Mouse (Mus musculus) frontal cortex, postnatal 25 days (tissue): ENCODE data around the gene Ift122.

Source experiments
- DNase-seq, 2 experiments: peaks; one replicate each; pipeline ENCODE4 v3.0.0; 2022; ENCODE audit warnings: low spot score in 2 of 2

Ift122 gene

DNA sequence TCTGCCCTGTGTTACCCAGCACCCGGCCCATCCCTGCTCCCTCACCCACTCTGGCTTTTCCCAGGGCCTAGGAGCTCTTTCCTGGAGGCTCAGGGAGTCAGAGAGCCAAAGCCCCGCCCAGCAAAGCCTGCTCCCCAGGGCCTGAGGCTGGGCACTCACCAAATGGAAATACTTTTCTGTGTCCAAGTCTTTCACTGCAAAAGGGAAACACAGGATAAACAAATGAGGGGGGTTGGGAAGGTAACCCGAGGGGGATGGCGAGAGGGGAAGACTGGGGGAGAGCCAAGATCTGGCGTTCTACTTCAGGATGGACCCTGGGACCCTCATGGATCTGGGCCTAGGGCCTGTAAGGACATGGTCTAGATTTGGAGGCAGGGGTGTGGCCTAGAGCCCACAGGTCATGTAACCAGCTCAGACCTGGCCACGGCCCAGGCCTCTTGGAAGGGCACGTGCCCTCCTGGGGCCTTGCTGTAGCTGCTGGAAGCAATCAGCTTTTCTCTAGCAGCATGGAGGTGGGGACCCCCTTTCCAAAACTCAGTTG is 106.0 kb downstream of the Ift122 start:
- no peak for DNase-seq

DNA sequence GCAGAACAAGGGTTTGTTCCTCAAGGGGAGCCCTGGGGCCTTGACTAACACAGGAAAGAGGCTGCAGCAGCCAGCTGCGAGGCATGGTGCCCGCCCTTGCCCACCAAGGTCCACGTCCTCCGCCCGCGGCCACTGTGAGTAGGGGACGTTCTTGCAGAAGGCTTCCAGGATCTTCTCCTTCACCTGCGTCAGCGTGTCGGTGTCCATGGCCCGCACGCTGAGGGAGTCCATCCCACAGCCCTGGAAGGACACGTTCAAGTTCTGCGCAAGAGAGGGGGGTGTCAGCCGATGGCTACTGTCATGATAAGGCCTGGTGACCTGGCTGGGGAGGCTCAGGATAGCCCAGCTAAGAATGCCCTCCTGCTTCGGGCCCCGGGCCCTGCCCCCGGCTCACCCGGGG is 107.1 kb downstream of the Ift122 start:
- no peak for DNase-seq

DNA sequence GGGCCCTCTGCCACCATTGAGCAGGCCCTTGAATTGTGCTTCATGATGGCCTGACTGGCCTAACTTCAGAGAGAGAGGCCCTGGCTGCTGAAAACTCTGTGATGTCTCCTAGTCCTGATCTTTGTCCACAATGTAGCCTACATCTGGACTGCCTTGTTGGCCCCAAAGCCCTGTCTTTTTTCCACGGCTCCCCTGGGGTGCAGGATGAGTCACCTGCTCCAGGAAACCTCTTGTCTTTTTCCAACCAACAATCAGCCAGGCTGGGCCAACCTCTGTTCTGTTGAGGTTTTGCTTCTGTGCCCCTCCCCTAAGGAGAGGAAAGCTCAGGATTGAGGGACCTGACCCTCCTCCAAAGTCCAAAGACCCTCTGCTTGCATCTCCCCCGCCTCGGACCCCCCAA is 108.5 kb downstream of the Ift122 start:
- no peak for DNase-seq

DNA sequence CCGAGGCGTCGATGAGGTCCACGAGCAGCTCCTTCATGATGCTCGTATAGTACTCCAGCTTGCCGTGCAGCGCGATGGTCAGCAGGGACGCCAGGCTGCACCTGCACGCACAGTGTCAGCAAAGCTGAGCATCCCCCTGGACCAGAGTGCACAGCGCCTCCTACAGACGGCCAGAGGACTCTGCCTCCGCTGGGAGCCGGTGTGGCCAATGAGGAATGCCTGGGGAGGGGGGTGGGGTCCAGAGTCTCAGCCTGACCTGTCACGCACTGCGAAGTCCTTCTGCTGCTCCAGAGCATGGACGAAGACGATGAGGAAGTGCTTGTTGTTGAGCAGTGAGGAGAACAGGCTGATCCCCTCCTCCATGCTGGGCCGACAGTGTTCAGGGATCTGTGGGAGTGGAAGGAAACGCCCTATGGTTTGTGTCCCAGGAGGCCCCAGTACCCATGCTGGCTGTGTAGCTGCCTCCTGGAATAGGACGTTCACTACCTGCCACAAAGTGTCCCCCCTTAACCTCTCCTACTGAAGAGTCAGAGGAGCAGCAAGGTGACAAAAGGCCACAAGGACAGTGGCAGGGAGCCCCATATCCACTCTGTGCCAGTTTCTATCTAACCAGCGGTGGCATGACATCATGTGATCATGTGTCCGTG is 109.3 kb downstream of the Ift122 start:
- DNase-seq, result no peak

DNA sequence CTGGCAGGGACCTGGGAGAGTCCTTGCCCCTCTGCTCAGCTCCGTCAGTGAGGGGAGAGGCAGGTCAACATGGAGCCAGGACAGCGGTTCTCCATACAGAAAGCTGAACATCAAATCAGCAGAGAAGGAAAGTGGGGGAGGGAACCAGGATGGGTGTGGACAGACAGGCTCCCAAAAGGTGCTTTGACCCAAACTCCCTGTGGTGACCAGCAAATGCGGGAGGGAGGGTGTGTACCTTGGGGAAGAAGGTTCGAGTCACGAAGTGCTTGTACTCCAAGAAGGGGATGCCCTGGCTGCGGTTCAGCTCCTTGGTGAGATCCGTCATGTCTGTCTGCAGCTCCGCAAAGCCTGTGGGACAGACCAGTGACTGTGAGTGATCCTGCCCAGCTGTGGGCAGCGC is 110.4 kb downstream of the Ift122 start:
- no peak for DNase-seq

DNA sequence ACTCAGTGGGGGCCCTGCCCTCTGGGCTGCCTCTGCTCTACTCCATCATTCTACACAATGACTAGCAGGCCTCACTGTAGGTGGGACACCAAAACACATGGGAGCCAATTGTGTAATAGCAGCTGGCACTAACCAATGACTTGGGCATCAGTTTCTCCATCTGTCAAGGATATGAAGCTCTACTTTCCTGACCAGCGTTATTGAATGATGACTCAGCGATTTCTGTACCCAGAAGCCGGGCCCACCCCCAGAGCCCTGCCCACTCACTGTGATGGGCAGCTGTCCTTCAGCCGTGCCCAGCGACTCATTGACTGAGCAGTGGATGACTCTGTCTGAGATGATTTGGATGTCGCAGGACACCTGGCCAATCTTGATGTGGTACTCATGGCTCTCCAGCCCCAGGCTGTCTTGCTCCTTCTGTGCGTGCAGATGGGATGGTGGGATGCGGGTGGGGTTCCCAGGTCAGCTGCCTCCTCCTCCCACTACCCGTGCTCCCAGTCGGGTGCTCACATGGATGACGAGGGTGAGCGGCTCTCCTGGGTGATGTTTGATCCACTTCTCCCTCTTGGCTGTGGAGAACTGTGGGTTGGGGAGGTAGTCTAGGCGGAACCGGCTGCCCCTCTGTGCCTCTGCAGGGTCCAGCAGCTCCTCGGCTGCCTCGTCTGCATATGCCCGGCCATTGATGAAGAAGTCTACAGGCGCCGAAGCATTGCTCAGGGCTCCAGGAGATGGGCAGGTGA is 113.1 kb downstream of the Ift122 start:
- no peak for DNase-seq

DNA sequence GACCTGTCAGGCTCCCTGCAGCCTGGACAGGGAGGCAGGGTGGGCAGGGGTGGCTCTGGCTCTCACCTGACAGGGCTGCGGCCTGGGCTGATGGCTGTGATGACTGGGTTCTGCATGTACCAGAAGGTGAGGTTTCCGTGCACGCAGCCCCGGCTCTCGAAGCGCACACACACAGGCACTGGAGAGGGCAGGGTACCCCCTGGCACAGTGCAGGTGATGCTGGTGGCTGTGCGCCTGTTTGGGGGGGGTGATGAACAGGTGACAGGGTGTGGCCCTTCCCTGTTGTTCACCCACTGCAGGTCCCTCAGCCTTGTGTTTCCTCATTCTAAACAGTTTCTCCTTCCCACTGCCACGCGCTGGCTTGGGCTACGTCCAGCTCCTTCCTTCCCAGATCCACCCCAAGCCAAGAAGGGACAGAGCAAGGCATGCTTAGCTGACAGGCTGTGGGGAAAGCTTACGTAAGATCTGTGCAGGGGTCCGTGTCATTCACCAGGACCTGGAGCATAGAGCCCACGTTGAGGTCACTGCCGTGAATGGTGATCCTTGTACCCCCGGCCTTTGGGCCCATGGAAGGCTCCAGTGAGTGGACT is 114.1 kb downstream of the Ift122 start:
- DNase-seq, result no peak

DNA sequence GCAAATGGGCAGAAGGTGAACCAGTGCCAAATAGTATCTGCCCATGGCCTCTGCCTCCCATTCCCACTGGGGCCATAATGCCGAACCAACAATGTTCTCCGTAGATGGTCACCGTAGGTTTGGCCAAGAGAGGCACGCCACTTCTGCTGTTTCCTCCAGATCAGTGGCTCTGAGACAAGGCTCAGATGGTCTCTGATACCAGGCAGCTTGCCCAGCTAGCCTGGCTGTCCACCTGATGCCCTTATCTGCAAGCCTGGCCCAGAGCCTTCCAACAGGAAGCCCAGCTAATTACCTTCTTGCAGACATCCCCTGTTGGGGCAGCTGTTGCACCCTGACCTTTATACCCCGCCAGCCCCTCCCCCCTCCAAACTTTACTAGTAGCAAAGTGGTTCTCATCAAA is 114.8 kb downstream of the Ift122 start:
- no peak for DNase-seq

- no peak for DNase-seq
Observed at GRCm38 (mm10) chr6:115968700-115969099, 115.4 kb downstream of the Ift122 start.

GRCm38 (mm10) chr6:115969103-115969502 is 115.8 kb downstream of the Ift122 start:
- no peak for DNase-seq

DNA sequence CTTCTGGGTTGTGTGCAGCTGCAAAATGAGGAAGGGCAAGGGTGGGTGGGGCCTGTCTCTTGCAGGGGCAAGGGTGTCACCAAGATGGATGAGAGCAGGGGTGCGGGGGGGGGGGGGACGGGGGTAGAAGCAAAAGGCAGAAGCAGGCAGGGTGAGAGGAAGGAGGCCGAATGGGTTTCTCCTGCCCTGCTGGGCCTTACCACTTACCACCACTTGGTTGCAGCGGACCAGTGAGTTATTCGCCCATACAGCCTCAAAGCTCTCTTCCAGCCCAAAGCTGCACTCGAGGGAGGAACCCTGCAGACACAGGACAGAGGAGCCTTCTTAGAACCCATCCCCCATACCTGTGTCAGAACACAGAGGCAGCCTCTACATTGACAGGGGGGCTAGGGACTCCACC is 116.7 kb downstream of the Ift122 start:
- DNase-seq, result no peak

DNA sequence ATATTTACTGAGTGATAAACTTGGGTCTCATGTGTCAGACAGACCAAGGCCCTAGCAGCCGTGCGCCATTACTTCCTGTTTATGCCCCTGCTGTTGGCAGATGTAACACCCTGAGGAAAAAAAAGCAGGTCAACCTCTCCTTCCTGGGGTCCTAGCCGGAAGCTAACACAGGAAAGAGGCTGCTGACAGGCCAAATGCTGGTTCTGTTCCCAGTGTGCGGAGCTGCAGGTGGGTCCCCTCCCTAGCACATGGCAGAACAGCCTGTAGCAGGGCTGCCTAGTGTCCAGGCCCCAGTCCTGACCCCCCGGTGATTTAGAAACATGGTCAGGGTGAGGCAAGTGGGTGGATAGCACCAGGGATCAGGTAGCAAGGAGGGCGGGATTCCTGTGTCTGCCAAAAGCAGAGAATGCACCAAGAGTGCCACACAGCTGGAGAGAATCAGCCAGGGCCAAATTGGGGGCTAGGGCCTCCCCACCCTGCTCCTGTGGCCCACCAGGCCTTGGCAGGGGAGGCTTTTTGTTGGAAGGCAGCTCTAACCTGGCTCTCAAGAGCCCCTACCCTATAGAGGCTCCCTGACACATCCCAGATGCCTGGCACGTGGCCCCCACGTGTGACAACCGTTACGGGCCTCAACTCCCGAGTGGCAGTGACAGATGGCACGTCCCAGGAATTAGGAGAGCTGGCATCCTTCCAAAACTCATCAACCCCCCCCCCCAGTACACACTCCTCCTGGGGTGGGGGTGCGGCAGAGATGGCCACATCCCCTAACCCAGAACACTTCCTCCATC is 118.2 kb downstream of the Ift122 start:
- no peak for DNase-seq

DNA sequence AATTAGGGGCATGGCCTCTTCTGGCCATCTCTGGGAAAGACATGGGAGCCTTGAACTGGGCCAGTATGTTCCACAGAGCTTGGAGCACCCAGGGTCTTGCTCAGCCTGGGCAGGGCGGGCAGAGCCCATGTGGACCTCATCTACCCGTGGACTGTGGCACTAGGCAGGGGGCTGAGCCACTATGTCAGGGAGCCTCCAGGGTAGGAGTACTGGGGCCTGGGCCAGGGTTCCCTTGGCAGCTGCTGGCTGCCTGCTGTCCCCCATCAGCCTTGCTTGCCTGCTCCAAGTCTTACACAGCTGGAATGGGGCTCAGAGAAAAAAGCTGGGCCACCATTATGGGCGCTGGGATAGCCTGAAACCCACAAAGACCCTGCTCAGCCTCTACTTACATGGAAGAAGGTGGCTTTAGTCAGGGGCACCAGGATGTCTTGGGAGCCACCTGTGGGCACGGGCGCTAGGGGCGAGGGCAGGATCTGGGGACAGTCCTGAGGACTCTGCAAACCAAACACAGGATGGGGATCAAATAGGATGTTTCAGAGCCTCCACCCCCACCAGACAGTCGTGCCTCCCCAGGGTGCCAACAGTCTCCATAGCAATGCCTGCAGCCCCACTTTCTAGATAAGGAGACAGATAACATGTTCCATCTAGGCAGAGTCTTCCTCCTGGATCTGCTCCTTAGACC is 119.0 kb downstream of the Ift122 start:
- no peak for DNase-seq

DNA sequence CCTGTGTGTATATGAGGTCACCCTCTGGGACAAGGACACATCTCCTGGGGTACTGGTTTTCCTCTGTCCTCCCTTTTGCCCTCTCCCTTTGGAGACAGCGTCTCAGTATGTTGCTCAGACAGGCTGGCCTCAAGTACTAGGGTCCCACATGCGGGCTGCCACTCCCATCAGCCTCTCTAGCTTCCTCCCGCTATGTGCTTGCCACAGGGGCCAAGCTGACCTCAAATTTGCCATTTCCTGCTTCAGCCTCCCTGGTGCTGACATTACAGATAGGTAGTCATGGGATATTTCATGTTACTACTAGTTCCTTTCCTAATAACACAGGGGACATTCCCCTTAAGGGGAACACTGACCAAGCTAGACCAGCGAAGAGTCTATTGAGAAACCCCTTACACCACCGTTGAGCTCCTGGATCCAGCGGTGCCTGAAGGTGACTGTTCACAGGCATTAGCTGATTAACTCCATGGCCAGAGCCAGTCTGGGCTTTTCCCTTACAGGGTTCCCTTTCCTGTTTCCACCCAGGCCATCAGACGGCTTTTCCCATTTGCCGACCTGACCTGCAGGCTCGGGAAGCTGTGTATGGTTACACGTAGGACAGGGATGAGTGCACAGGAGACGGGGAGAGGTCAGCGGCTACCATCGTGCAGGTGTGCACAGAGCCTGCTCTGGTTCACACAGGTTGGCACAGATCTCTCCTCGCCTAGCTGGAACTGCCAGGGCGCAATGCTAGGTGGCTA is 120.0 kb downstream of the Ift122 start:
- no peak for DNase-seq

- DNase-seq, result no peak
Observed at GRCm38 (mm10) chr6:115973881-115974662, 120.8 kb downstream of the Ift122 start.

- no peak for DNase-seq
Observed at GRCm38 (mm10) chr6:115975606-115976005, 122.3 kb downstream of the Ift122 start.
